10 mouse cellular contexts compared by ENCODE assay signal in genomic region chr4:22477711-22478230, GRCm38 (mm10). TPM values are rescaled to one million over a fixed set of nuclear protein-coding genes. Genes with fewer than 3 reads are reported as not detected.
DNase-seq lines count a peak whose midpoint lies in the region; ATAC-seq and TF ChIP-seq lines count a peak whose summit lies in the region.
"Had no signal": no experiment of that assay in that cellular context is flagged by ENCODE, and none has a peak within 500 bp of the region (broad histone marks: within the 10 kb centered on the region; RNA-seq: fewer than 3 reads in every experiment).

No protein-coding gene starts in this region.

- no peaks in the 10 kb centered on the region for H3K9me3 ChIP-seq in heart, embryonic 16.5 days (replicated peaks; ENCODE audit: control insufficient read depth, low read length)
- H3K9me3 ChIP-seq in ES-Bruce4 (replicated peaks; ENCODE audit: control insufficient read depth, insufficient read depth, low read length, poor library complexity, severe bottlenecking), result no peaks in the 10 kb centered on the region
- no peaks in the 10 kb centered on the region for H3K9me3 ChIP-seq in embryonic facial prominence, embryonic 15.5 days (replicated peaks)
- H3K9me3 ChIP-seq in limb, embryonic 15.5 days, result no peaks in the 10 kb centered on the region

- TF ChIP-seq POLR2A in ES-Bruce4 (IDR thresholded peaks at IDR 0.05; ENCODE audit: insufficient read depth, low read length), result no peak

- no peak for ATAC-seq in heart, embryonic 16.5 days (replicated peaks; ENCODE audit: extremely low read depth, insufficient read depth, low FRiP score)
- ATAC-seq in embryonic facial prominence, embryonic 15.5 days (ENCODE audit: insufficient number of reproducible peaks, low FRiP score, low TSS enrichment, low read depth), result no peak
- no peak for ATAC-seq in limb, embryonic 15.5 days (ENCODE audit: insufficient number of reproducible peaks, low FRiP score, low TSS enrichment, low read depth)

- no peaks in the 10 kb centered on the region for H3K4me1 ChIP-seq in heart, embryonic 16.5 days (ENCODE audit: control insufficient read depth, insufficient read depth, low read length)
- no peaks in the 10 kb centered on the region for H3K4me1 ChIP-seq in ES-Bruce4 (ENCODE audit: control insufficient read depth, insufficient read depth, low read length)
- peaks cover 9% of the 10 kb centered on the region for H3K4me1 ChIP-seq in embryonic facial prominence, embryonic 15.5 days
- peaks cover 21% of the 10 kb centered on the region for H3K4me1 ChIP-seq in limb, embryonic 15.5 days

- H3K4me2 ChIP-seq in heart, embryonic 16.5 days (ENCODE audit: low read depth, low read length), result peak overlapping the region; percentile 59
- H3K4me2 ChIP-seq in embryonic facial prominence, embryonic 15.5 days (replicated peaks), result peak overlapping the region; percentile 60
- peak overlapping the region; percentile 70 for H3K4me2 ChIP-seq in limb, embryonic 15.5 days

- H3K27me3 ChIP-seq in heart, embryonic 16.5 days (ENCODE audit: control insufficient read depth, insufficient read depth, low read length), result peaks cover 72% of the 10 kb centered on the region
- peaks cover 26% of the 10 kb centered on the region for H3K27me3 ChIP-seq in ES-Bruce4 (ENCODE audit: control insufficient read depth, insufficient read depth, low read length, poor library complexity, severe bottlenecking)
- H3K27me3 ChIP-seq in embryonic facial prominence, embryonic 15.5 days, result peaks cover 79% of the 10 kb centered on the region
- H3K27me3 ChIP-seq in limb, embryonic 15.5 days, result peaks cover 79% of the 10 kb centered on the region

- H3K9ac ChIP-seq in heart, embryonic 16.5 days (ENCODE audit: low read length), result no peak overlapping the region
- no peak overlapping the region for H3K9ac ChIP-seq in ES-Bruce4 (ENCODE audit: low read depth, poor library complexity, severe bottlenecking)
- H3K9ac ChIP-seq in embryonic facial prominence, embryonic 15.5 days, result no peak overlapping the region
- H3K9ac ChIP-seq in limb, embryonic 15.5 days, result no peak overlapping the region

- H3K27ac ChIP-seq in heart, embryonic 16.5 days (ENCODE audit: low read length), result no peak overlapping the region
- no peak overlapping the region for H3K27ac ChIP-seq in ES-Bruce4 (ENCODE audit: insufficient read depth, low read length)
- H3K27ac ChIP-seq in embryonic facial prominence, embryonic 15.5 days (replicated peaks), result no peak overlapping the region
- no peak overlapping the region for H3K27ac ChIP-seq in limb, embryonic 15.5 days

- WGBS in heart, embryonic 16.5 days, result 2% methylated on average over 17 of the region's 28 CpGs
- under 1% methylated on average over 19 of the region's 28 CpGs for WGBS in embryonic facial prominence, embryonic 15.5 days
- under 1% methylated on average over 16 of the region's 28 CpGs for WGBS in limb, embryonic 15.5 days

- no peak for TF ChIP-seq EP300 in ES-Bruce4 (IDR thresholded peaks at IDR 0.05; ENCODE audit: insufficient read depth, low read depth, low read length)

- no peaks in the 10 kb centered on the region for H3K36me3 ChIP-seq in heart, embryonic 16.5 days (ENCODE audit: control insufficient read depth, insufficient read depth)
- no peaks in the 10 kb centered on the region for H3K36me3 ChIP-seq in ES-Bruce4 (ENCODE audit: control insufficient read depth, insufficient read depth, low read length, poor library complexity, severe bottlenecking)
- no peaks in the 10 kb centered on the region for H3K36me3 ChIP-seq in embryonic facial prominence, embryonic 15.5 days
- H3K36me3 ChIP-seq in limb, embryonic 15.5 days, result no peaks in the 10 kb centered on the region

- H3K4me3 ChIP-seq in heart, embryonic 16.5 days (ENCODE audit: low read length), result peak overlapping the region; percentile 36
- H3K4me3 ChIP-seq in ES-Bruce4 (ENCODE audit: low read depth, low read length), result peak overlapping the region; percentile 6; the same call in 1 of the 2 replicates
- H3K4me3 ChIP-seq in embryonic facial prominence, embryonic 15.5 days (replicated peaks), result peak overlapping the region; percentile 34
- peak overlapping the region; percentile 39 for H3K4me3 ChIP-seq in limb, embryonic 15.5 days

- TF ChIP-seq CTCF in ES-Bruce4 (IDR thresholded peaks at IDR 0.05; ENCODE audit: low read depth, low read length), result no peak

- DNase-seq in heart, postnatal 4 days, result no peak
- DNase-seq in spleen, postnatal 4 days (ENCODE audit: low spot score in 2 of 2), result no peak
- DNase-seq in adipocyte (ENCODE audit: low spot score), result no peak
- no peak for DNase-seq in kidney, adult 8-10 months

RNA-seq across cellular contexts. Expression of gene Pou3f2, which starts 10.4 kb away (rescaled TPM):
- polyA plus RNA-seq in heart, embryonic 16.5 days (2015; fragmentation: Nextera tagmentation; extraction: Ambion mirVana), result 0.03 TPM in 1 of 2 replicates, not detected in the other
- not detected for total RNA-seq in heart, postnatal 4 days (2021)
- 0.10 TPM in 1 of 2 replicates, not detected in the other for polyA plus RNA-seq in ES-Bruce4 (2011; ENCODE audit: insufficient read depth, insufficient read length, low read depth, missing spikeins)
- polyA plus RNA-seq in embryonic facial prominence, embryonic 15.5 days (2015; fragmentation: Nextera tagmentation; extraction: Ambion mirVana), result 0.11 and 0.29 TPM in 2 replicates
- 0.12 and 0.13 TPM in 2 replicates for polyA plus RNA-seq in limb, embryonic 15.5 days (2015; fragmentation: Nextera tagmentation; extraction: Ambion mirVana)
- total RNA-seq: heart, postnatal 10 days had no signal
- polyA plus RNA-seq: small intestine, adult 2 months had no signal
